Mouse (Mus musculus): Measurements from ENCODE around the gene Aldh16a1.
A peak's percentile ranks its signal among the peaks of the same experiment; 100 is the strongest.
"Not testable (repeated sequence)": the region's sequence is repeated elsewhere in the genome, so short reads cannot be mapped to it uniquely, and the experiment has no call there.

Gene Aldh16a1

GRCm38 (mm10) chr7:45111940-45112339, 42.4 kb downstream of the Aldh16a1 start:
- no peak for DNase-seq

DNA sequence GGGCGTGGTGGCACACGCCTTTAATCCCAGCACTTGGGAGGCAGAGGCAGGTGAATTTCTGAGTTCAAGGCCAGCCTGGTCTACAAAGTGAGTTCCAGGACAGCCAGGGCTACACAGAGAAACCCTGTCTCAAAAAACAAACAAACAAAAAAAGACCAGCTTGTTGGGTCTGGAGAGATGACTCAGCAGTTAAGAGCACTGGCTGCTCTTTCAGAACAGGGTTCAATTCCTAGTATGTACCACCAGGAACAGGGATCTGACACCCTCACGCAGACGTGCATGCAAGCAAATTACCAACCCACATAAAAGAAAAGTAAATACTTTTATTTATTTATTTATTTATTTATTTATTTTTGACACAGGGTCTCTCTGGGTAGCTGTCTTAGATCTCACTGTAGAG, 44.3 kb downstream of the Aldh16a1 start:
- not testable (repeated sequence) for DNase-seq

DNA sequence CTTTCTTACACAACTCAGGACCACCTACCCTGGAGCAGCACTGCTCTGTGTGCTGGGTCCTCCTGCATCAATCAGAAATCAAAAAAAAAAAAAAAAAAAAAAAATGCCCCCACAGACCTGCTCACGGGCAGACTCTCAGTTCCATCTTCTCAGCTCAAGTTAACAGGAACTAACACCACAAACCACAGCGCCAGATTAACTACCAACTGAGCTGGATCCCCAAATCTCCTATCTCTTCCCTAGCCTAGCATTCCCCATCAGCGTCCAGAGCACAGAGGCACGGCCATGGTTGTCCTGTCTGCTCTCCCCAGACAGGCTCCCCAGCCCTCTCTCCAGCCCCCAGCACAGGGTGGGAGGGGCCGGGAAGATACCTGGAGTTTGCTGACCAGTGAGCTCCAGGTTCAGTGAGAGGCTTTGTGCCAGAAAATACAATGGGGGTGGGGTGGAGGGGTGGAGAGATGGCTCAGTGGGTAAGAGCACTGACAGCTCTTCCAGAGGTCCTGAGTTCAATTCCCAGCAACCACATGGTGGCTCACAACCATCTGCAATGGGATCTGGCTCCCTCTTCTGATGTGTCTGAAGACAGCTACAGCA, 47.2 kb downstream of the Aldh16a1 start:
- no peak for DNase-seq

DNA sequence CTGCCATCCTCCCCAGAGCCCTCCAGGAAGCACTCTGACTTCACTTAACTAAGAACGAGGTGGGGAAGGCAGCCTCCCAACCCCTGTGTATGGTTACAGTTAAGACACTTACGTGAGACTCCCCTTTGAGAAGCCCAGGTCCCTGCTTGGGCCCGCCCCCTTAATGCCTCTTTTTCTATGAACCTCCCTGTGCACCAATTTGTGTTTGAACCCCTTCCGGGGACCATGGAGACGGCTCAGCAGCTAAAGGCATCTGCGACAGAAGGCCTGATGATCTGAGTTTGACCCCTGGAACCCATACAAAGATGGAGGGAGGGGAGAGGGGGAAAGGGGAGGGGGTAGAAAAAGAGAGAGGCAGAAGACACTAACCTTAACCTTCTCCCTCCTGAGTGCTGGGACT, 47.9 kb downstream of the Aldh16a1 start:
- DNase-seq: no peak

- DNase-seq: no peak
These were observed 48.9 kb downstream of the Aldh16a1 start for GRCm38 (mm10) chr7:45105491-45105890.

GRCm38 (mm10) chr7:45104941-45105340, 49.4 kb downstream of the Aldh16a1 start:
- DNase-seq: no peak

- peak; percentile 96 to 98 for DNase-seq
These were observed 50.7 kb downstream of the Aldh16a1 start, which contains the start of gene Fcgrt for GRCm38 (mm10) chr7:45103652-45104180. TSS of gene Fcgrt (minus strand) at chr7:45103851.

DNA sequence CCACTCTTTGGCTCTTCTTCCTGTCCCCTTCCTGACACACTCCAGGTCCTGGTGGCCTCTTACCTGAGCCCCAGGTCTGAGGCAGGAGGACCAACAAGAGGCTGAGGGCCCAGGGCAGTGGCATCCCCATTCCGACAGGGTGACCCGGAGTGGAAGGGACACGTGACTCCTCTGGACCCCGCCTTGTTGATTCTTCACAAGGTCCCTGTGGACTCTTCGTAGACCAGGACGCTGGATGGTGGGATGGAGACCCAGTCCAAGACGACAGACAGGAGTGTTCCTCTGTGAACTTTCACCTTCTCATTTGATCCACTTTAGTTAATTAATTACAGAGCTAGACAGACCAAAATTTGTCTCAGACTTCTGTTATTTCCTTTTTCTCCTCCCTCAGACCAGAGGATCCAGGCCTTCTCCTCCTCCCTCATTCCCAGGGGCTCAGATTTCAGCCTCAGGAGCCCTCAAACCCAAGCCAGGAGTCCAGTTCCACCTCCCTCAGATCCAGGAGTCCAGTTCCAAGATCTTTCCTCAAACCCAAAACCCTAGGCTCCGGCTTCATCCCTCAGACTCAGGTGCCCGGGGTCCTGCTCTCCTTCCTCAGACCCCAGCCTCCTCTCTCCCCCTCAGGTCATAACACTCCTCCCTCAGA, 51.3 kb downstream of the Aldh16a1 start:
- peak; percentile 54 to 64 for DNase-seq

DNA sequence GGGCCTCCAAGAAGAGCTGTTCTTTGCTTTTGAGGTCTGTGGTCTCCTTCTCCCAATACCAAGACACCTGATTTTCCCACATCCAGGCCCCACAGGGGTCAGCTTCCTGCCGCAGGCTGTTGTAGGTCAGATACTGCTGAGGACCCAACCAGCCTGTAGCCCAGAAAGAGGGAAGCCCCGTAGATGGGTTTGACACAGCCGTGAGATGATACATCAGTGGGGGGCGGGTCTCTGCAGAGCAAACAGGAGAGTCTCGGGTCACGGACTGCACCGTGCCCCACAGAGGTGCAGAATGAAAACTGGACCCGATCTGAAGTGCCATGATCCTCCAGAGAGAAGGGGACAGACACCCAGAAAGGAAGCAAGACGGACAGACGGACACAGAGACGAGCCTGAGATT, 51.9 kb downstream of the Aldh16a1 start:
- DNase-seq: no peak

DNA sequence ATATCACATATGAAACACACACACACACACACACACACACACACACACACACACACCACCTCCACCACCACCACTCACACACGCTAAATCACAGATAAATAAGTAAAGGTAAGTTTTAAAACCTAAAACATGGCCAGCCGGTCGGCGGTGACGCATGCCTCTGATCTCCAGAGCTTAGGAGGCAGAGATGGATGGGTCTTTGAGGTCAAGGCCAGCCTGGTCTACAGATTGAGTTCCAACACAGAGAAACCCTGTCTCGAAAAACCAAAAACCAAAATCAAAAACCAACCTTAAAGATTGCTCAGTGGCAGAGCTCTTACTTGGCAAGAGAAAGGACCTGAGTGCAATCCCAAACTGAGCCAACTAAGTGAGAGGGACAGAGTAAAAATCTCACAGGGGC, 54.3 kb downstream of the Aldh16a1 start:
- DNase-seq: no peak

DNA sequence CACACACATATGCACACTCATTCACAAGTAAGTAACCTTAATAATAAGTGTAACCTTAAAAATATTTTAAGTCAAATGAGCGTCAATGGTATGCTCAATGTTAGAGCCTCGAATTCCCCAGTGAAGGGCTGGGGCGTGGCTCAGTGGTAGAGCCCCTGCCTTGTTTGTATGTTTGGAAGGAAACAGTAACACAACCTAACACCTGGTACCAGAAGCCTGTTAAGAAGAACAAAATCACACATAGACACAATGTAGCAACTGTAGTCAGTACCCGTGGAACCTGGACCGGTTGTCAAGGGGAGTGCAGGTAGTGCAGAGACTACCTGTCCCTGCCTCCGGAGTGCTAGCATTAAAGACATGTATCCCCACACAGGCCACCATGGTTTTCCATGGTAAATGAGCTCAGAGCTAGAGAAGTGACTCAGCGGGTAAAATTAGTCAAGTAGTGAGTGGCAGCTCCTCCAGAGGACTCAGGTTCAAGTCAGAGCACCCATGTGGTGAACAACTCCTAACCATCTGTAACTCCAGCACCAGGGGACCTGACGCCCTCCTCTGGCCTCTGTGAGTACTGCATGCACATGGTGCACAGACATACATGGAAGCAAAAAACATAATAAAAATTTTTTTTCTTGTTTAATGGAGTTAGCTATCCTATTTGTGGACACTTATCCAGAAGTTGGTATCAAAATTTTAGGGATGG, 55.7 kb downstream of the Aldh16a1 start:
- DNase-seq: no peak

- DNase-seq: peak in 1 of 2 experiments; percentile 31
These were observed 56.9 kb downstream of the Aldh16a1 start for GRCm38 (mm10) chr7:45097479-45097878.

- DNase-seq: not testable (repeated sequence)
These were observed 58.4 kb downstream of the Aldh16a1 start for GRCm38 (mm10) chr7:45095965-45096364.

DNA sequence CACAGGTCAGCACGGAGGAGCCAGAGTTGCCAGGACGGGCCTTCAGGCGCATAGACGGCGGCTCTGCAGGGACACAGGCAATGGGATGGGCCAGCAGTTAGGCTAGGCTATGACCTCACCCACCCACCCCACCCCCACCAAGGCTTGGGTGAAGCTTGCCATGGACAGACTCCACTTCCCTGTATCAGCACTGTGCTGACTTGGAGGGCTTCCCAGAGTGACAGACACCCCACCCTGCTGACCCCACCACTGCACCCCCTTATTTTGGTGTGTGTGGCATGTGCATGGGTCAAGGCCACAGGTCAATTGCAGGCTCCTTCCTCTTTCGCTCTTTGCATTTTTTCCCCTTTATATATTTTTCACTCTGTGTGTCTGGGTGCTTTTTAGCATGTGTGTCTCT, 59.0 kb downstream of the Aldh16a1 start:
- DNase-seq: no peak

GRCm38 (mm10) chr7:45094121-45094520, 60.3 kb downstream of the Aldh16a1 start:
- no peak for DNase-seq

DNA sequence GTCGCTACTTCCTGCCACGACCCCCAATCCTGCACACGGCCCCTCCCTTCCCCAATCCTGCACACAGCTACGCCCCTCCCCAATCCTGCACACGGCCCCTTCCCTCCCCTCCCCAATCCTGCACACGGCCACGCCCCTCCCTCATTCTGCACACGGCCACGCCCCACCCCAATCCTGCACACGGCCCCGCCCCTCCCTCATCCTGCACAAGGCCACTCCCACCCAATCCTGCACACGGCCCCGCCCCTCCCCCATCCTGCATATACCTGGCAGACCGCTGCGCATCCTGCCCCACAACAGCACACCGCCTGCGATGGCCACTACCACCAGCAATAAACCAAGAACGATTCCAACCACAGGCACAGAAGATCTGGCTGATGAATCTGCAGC, 60.9 kb downstream of the Aldh16a1 start:
- no peak for DNase-seq

GRCm38 (mm10) chr7:45092828-45093515, 61.4 kb downstream of the Aldh16a1 start:
- no peak for DNase-seq

GRCm38 (mm10) chr7:45092048-45092447, 62.3 kb downstream of the Aldh16a1 start, which contains the start of gene Rcn3:
TSS of gene Rcn3 (minus strand) at chr7:45092221.
- peak; percentile 56 to 57 for DNase-seq

GRCm38 (mm10) chr7:45091001-45091990, 63.1 kb downstream of the Aldh16a1 start:
- no peak for DNase-seq
